Mouse (Mus musculus): ENCODE results near the gene Ptf1a.

Gene Ptf1a

DNA sequence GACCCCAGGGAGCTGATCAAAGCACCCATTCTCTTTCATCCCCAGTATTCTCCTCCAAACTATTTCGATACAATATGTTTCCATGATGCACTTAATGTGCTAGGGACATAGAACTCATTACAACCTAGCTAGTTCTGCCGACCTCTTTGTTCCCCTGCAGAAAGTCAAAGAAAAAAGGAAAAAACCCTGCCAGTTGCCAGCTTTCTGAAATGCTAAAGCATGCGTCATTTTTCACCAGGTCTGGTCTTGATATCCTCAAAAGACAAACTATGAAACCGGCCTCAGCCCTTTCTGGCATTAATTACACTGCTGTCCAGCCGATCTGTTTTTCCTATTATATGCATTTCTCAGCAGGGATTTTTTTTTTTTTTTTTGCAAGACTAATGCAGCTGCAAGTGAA is 9.8 kb downstream of the Ptf1a start:
- DNase-seq (ENCODE audit: low spot score): no peak

GRCm38 (mm10) chr2:19455857-19456482 is 10.5 kb downstream of the Ptf1a start:
- DNase-seq (ENCODE audit: low spot score): no peak

GRCm38 (mm10) chr2:19458785-19459184 is 13.3 kb downstream of the Ptf1a start:
- no peak for DNase-seq (ENCODE audit: low spot score)

DNA sequence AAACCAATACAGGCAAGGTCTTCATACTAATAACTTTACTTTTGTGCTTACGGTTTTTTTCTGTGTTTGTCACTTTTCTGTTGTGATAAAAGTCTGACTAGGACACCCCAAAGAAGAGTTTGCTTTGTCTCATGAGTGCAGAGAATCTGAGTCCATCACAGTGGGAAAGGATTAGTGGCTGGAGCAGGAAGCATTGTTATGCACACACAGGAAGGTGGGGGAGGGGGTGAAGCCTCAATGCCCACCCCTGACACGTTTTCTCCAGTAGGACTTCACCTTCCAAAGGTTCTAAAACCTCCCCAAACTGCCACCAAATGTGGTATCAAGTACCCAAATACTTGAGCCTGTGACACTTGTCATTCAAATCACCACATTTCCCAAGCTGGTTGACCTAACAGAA is 16.5 kb downstream of the Ptf1a start:
- DNase-seq (ENCODE audit: low spot score): no peak

- DNase-seq (ENCODE audit: low spot score): no peak
These were observed 44.8 kb downstream of the Ptf1a start for GRCm38 (mm10) chr2:19490262-19490661.

All from testis, postnatal 10 days (tissue).